Mouse (Mus musculus) kidney, embryonic 14.5 days (tissue): ENCODE data around the gene Nnat. TPM values are rescaled to one million over a fixed set of nuclear protein-coding genes. Genes with fewer than 3 reads are reported as not detected.

Experiments used
- ATAC-seq: fragments of 200-750 bp; cut with Nextera tagmentation; 2 replicates; pipeline ENCODE4 v1.8.0; 2017; ENCODE audit warnings: moderate number of reproducible peaks, mild to moderate bottlenecking, moderate TSS enrichment, moderate library complexity; ENCODE audit not compliant: low FRiP score, low TSS enrichment
- H3K27ac ChIP-seq: fragments of 300-500 bp; sonication (generic); 2 replicates; pipeline ENCODE4 v1.5.1; 2014; ENCODE audit warnings: low read depth, mild to moderate bottlenecking, low read length, moderate library complexity, mixed read lengths
- H3K27me3 ChIP-seq: fragments of 300-500 bp; sonication (generic); 2 replicates; pipeline ENCODE4 v1.6.1; 2014; ENCODE audit warnings: mild to moderate bottlenecking, low read length; ENCODE audit not compliant: control insufficient read depth, insufficient read depth
- H3K36me3 ChIP-seq: fragments of 300-500 bp; sonication (generic); 2 replicates; pipeline ENCODE4 v1.6.1; 2014; ENCODE audit warnings: low read length, mixed read lengths; ENCODE audit not compliant: control insufficient read depth, insufficient read depth
- H3K4me1 ChIP-seq: fragments of 300-500 bp; sonication (generic); 2 replicates; pipeline ENCODE4 v1.6.1; 2014; ENCODE audit warnings: low read length, mixed read lengths; ENCODE audit not compliant: control insufficient read depth, insufficient read depth
- H3K4me2 ChIP-seq: fragments of 300-500 bp; sonication (generic); replicated peaks from 2 replicates; pipeline ENCODE4 v1.6.1; 2014; ENCODE audit warnings: low read depth, mild to moderate bottlenecking, low read length
- H3K4me3 ChIP-seq: fragments of 300-500 bp; sonication (generic); 2 replicates; pipeline ENCODE4 v1.5.1; 2014; ENCODE audit warnings: mild to moderate bottlenecking, low read length
- H3K9ac ChIP-seq: fragments of 300-500 bp; sonication (generic); 2 replicates; pipeline ENCODE4 v1.6.1; 2014; ENCODE audit warnings: low read depth, mild to moderate bottlenecking, low read length, moderate library complexity
- H3K9me3 ChIP-seq: fragments of 300-500 bp; sonication (generic); 2 replicates; pipeline ENCODE4 v1.6.1; 2016; ENCODE audit warnings: low read length; ENCODE audit not compliant: control insufficient read depth
- WGBS: fragments of 180-500 bp; shearing (Covaris S2); extraction: QIAGEN DNeasy Blood & Tissue Kit; methylation state at CpG from one replicate; pipeline ENCODE4 v1.1.7; 2014; 5-methylcytosine and 5-hydroxymethylcytosine counted together
- polyA plus RNA-seq: library from polyadenylated mRNA; unstranded; fragments of >200 nt; fragmentation: Nextera tagmentation; extraction: Ambion mirVana; gene quantifications from 2 replicates; pipeline ENCODE4 v1.2.1, GENCODE M21; 2014

The Nnat gene
- polyA plus RNA-seq, result 248 and 307 TPM in 2 replicates

- Histone ChIP-seq H3K27me3 (no peaks in the 10 kb centered on the region), H3K36me3 (peaks cover 19% of the 10 kb centered on the region; the same call in 1 of the 2 replicates), H3K4me3 (peak within 1 kb of the TSS; percentile 52), H3K4me2 (peak within 1 kb of the TSS; percentile 61), H3K4me1 (0 out of 2 replicates have a peak, but pooled peaks cover 7% of the 10 kb centered on the region), H3K27ac (no peak within 1 kb of the TSS), H3K9ac (peak within 1 kb of the TSS; percentile 68), H3K9me3 (peaks cover 38% of the 10 kb centered on the region)
- WGBS, result 48% methylated on average over 27 of the region's 27 CpGs
- ATAC-seq, result peak; percentile 25
Observed at GRCm38 (mm10) chr2:157559858-157560257, at the start of gene Nnat. TSS of gene Nnat (plus strand) at chr2:157560078.

GRCm38 (mm10) chr2:157512859-157513258 is 47.0 kb upstream of the Nnat start:
- H3K4me2 ChIP-seq, result no peak overlapping the region
- H3K9me3 ChIP-seq, result no peaks in the 10 kb centered on the region
- H3K27me3 ChIP-seq, result no peaks in the 10 kb centered on the region
- no peak for ATAC-seq
- H3K27ac ChIP-seq, result no peak overlapping the region
- H3K4me1 ChIP-seq, result peaks cover 20% of the 10 kb centered on the region
- no peak overlapping the region for H3K4me3 ChIP-seq
- WGBS, result 73% methylated on average over 9 of the region's 9 CpGs
- no peak overlapping the region for H3K9ac ChIP-seq
- no peaks in the 10 kb centered on the region for H3K36me3 ChIP-seq

GRCm38 (mm10) chr2:157513737-157514208 is 46.1 kb upstream of the Nnat start:
- Histone ChIP-seq H3K9me3 (no peaks in the 10 kb centered on the region), H3K4me2 (no peak overlapping the region), H3K4me3 (no peak overlapping the region), H3K4me1 (peaks cover 23% of the 10 kb centered on the region), H3K36me3 (no peaks in the 10 kb centered on the region), H3K27ac (peak overlapping the region; percentile 42; the same call in 1 of the 2 replicates), H3K27me3 (no peaks in the 10 kb centered on the region), H3K9ac (no peak overlapping the region)
- WGBS, result 29% methylated on average over 9 of the region's 9 CpGs
- ATAC-seq, result no peak

- ATAC-seq, result no peak
Observed at GRCm38 (mm10) chr2:157514353-157514752, 45.5 kb upstream of the Nnat start.

GRCm38 (mm10) chr2:157517526-157517925 is 42.4 kb upstream of the Nnat start:
- H3K4me3 ChIP-seq, result no peak overlapping the region
- H3K27ac ChIP-seq, result no peak overlapping the region
- H3K36me3 ChIP-seq, result no peaks in the 10 kb centered on the region
- H3K4me2 ChIP-seq, result no peak overlapping the region
- ATAC-seq, result no peak
- H3K27me3 ChIP-seq, result no peaks in the 10 kb centered on the region
- H3K4me1 ChIP-seq, result peaks cover 28% of the 10 kb centered on the region
- H3K9ac ChIP-seq, result no peak overlapping the region
- no peaks in the 10 kb centered on the region for H3K9me3 ChIP-seq
- WGBS, result 48% methylated on average over 6 of the region's 6 CpGs

More at GRCm38 (mm10) chr2:157514353-157514752, 45.5 kb upstream of the Nnat start:
- Histone ChIP-seq H3K36me3 (no peaks in the 10 kb centered on the region), H3K27ac (peak overlapping the region; percentile 42; the same call in 1 of the 2 replicates), H3K4me2 (no peak overlapping the region), H3K9me3 (no peaks in the 10 kb centered on the region), H3K4me3 (no peak overlapping the region), H3K27me3 (no peaks in the 10 kb centered on the region), H3K9ac (no peak overlapping the region), H3K4me1 (peaks cover 23% of the 10 kb centered on the region)
- 6% methylated on average over 4 of the region's 4 CpGs for WGBS

GRCm38 (mm10) chr2:157518451-157518850 is 41.4 kb upstream of the Nnat start:
- Histone ChIP-seq H3K36me3 (no peaks in the 10 kb centered on the region), H3K4me2 (no peak overlapping the region), H3K9me3 (no peaks in the 10 kb centered on the region), H3K9ac (no peak overlapping the region), H3K27ac (no peak overlapping the region), H3K4me1 (peaks cover 23% of the 10 kb centered on the region), H3K4me3 (no peak overlapping the region), H3K27me3 (no peaks in the 10 kb centered on the region)
- no peak for ATAC-seq
- WGBS, result 38% methylated on average over 7 of the region's 7 CpGs

GRCm38 (mm10) chr2:157519452-157519851 is 40.4 kb upstream of the Nnat start:
- Histone ChIP-seq H3K9me3 (no peaks in the 10 kb centered on the region), H3K4me3 (no peak overlapping the region), H3K4me2 (no peak overlapping the region), H3K27me3 (no peaks in the 10 kb centered on the region), H3K9ac (no peak overlapping the region), H3K36me3 (no peaks in the 10 kb centered on the region), H3K4me1 (peaks cover 14% of the 10 kb centered on the region), H3K27ac (no peak overlapping the region)
- ATAC-seq, result no peak
- WGBS, result 62% methylated on average over 6 of the region's 6 CpGs

GRCm38 (mm10) chr2:157520496-157520895 is 39.4 kb upstream of the Nnat start:
- H3K27me3 ChIP-seq, result no peaks in the 10 kb centered on the region
- WGBS, result 33% methylated on average over 5 of the region's 5 CpGs
- H3K9ac ChIP-seq, result no peak overlapping the region
- H3K4me1 ChIP-seq, result peaks cover 8% of the 10 kb centered on the region; the same call in 1 of the 2 replicates
- H3K36me3 ChIP-seq, result no peaks in the 10 kb centered on the region
- no peak overlapping the region for H3K27ac ChIP-seq
- no peak for ATAC-seq
- H3K9me3 ChIP-seq, result no peaks in the 10 kb centered on the region
- H3K4me3 ChIP-seq, result no peak overlapping the region
- no peak overlapping the region for H3K4me2 ChIP-seq

- ATAC-seq, result no peak
- Histone ChIP-seq H3K4me1 (peaks cover 8% of the 10 kb centered on the region; the same call in 1 of the 2 replicates), H3K4me2 (no peak overlapping the region), H3K4me3 (no peak overlapping the region), H3K36me3 (no peaks in the 10 kb centered on the region), H3K9me3 (no peaks in the 10 kb centered on the region), H3K27me3 (no peaks in the 10 kb centered on the region), H3K27ac (no peak overlapping the region), H3K9ac (no peak overlapping the region)
- WGBS, result 74% methylated on average over 3 of the region's 3 CpGs
Observed at GRCm38 (mm10) chr2:157522556-157522955, 37.3 kb upstream of the Nnat start.
